Mouse (Mus musculus): Measurements from ENCODE around the gene Naxe.

The Naxe gene

DNA sequence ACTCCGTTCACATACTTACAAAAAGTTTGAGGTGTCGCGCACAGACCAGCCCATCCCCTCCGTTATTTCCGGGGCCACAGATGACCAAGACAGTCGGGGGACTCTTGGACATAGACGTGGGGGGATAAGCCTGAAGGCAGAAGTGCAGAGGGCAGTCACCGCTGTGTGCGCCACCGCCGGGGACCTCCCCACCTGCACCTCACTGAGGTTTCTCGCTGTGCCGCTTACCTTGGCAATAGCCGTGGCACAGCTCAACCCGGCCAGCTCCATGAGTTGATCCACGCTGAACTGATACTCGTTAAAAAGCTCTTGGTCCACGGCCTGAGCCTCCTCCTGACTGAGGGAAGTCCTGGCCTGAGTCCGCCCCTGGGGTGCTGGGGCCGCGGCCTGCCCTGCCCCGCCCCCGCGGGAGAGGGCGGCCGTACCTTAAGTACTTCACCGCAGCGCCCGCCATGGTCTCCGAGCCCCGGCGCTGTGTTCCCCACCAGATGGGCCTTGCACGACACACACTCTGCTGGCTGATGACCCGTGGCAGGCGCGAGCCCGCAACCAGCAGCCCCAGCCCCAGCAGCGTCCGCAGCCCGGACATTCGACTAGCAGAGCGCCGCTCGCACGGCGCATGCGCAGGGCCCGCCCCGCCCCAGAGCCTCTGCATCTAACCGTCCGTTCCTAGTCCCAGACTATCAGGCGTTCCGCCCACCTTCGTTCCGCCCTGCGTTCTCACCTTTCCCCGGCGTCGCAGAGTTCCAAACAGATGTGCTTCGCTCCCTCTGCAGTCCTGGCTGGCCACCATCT is at the start of gene Naxe:
Naxe (minus strand) TSS at position 594 of the 795 bp plus-strand sequence.
- DNase-seq = peak; percentile 85 to 88

DNA sequence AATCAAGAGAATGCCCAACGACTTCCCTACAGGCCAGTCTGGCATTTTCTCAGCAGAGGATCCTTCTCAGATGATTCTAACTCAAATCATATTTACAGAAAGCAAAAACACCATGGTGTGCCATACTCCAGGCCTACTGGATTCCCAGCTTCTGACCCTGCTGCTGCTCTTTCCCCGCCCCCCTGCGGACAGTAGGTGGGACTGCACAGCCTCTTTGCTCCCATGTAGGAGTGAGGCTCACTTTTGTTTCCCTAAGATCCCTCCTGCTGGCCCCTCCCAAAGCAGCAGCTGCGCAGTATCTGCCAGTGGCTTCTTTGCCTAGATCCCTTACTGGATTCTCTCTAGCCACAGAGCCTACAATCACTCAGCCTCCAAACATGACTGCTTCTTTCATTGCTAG is 47.8 kb upstream of the Naxe start:
- DNase-seq = no peak

DNA sequence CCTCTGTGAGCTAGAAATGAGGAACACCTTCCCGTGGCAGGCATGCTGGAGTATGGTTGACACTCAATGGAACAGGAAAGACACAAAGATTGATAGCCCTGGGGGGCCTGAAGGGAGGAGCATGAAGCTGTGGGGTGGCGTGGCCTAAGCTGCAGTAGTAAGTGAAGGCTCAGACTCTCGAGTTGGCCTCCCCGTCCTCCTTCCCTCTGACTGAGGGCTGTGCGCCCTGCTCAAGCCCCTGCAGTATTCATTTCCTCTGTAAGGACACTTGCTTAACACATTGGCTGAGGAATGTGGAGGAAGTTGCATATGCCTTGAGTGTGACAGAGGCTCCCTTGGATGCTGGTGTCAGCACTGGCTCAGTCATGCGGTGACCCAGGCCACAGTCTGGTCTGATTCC is 44.3 kb upstream of the Naxe start:
- DNase-seq = no peak

DNA sequence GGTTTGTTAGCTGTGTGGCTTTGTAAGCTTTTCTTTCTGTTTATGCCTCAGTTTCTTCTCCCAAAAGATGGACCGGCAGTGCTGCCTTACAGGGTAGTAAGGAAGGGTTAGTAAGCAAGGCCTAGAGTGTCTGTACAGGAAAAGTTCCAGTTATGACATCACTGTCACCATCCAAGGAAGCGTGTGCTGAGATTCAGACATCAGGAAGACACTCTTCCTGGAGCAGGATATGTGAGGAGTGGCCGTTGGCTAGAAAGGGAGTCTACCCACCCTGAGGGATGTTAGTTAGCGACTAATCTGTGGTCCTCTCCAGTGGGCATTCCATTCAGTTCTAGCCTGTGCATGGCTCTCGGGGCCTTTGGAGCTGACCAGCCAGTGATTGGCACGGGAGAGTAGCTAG is 43.9 kb upstream of the Naxe start:
- DNase-seq = no peak

DNA sequence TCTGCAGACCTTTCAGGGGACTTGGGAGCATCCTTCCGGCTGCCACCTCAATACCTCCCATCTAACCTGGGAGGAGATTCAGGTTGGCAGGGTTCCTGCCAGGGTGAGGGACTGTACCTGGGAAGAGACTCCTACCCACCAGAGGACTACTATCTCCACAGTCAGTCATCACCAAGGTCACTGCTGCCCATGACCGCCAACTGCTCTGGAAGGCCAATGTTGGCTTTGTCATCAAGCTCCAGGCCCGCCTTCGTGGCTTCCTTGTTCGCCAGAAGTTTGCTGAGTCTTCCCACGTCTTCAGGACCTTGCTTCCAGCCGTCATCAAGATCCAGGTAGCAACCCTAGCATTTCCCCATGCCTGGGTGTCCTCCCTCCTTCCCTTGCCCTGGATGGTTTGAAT is 43.4 kb upstream of the Naxe start:
- DNase-seq = no peak

DNA sequence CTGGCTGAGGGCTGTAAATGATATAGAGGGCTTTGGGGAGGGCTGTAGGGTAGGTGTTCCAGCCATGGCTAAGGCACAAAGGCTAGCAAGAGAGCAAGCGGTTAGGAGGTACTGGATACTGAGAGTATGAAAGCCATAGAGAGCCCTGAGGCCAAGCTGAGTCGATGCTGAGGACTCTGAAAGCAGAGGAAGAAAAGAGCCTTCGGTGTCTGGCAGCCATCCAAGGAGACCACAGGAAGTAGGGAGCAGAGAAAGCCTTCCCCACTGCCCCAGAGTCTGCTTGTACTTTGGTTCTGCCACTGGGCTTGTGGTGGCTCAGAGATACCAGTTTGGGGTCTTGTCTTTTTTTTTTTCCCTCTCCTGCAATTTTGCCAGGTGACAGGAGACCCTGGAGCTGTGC is 42.0 kb upstream of the Naxe start:
- no peak for DNase-seq

DNA sequence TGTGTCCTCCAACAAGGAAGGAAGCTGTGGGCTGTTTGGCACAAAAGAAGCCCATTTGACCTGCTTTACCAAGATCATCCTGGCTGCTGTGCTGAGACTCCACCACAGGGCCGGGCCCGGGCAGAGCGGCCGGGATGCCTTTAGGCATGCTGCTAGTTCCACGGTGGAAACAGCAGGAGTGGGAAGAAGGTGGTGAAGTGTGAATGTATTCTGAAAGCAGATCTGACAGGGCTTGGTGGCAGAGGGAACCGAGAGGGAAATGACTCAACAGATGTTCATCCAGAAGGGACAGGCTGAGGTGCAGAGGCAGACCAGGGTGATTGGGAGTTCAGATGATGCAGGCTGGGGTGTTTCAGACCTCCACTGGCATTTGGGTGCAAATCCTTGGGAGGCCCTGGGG is 39.4 kb upstream of the Naxe start:
- DNase-seq = no peak

DNA sequence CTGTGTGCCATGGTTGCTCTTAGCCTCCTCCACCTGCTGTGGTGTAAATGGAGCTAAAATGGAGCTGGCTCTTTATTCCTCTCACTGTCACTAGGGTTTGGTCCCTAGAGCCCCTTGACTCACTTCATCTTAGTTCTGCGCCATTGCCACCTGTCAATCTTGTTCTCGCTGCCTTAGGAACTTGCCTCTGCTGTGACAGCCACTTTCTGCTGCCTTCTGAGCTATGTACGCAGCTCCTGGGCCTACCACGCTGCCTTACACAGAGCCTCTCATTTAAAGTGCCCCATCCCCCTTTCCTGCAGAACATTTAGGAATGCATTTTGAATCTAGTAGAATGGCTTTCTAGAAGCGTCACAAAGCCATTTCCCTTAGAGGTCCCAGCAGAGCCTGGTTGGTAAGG is 35.8 kb upstream of the Naxe start:
- DNase-seq = no peak

DNA sequence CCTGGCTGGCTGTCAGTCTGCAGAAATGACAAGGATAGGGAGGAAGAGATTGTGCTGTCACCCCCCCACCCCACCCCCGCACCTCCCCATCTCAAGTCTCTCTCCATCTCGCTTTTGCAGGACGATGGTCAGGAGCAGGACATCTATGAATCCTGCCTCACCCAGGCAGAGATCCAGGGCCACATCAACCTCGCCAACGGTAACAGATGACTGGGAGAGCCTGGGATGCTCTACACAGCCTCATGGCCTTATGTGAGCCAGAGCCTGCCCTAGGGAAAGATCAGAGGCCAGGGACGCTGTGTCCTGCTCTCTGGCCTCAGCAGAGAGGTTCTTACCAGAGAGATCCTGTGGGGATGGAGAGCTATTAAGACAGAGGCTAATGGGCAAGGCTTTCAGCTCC is 32.3 kb upstream of the Naxe start:
- DNase-seq = no peak

DNA sequence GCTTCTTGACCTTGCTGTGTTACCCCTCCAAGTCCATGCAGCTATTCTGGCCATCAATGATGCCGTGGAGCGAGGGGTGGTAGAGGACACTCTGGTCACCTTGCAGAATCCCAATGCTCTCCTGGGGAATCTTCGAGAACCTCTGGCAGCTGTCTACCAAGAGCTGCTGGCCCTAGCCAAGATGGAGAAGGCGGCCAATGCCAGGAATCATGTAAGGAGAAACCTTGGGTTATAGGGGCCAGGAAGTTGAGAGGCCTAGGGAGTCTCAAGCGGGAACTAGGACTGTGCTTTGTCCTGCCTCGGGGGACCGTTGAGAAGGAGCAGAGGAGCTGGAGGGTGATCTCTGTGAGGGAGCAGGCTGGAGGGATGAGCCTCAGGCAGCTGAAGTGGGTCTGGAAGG is 31.8 kb upstream of the Naxe start:
- no peak for DNase-seq

DNA sequence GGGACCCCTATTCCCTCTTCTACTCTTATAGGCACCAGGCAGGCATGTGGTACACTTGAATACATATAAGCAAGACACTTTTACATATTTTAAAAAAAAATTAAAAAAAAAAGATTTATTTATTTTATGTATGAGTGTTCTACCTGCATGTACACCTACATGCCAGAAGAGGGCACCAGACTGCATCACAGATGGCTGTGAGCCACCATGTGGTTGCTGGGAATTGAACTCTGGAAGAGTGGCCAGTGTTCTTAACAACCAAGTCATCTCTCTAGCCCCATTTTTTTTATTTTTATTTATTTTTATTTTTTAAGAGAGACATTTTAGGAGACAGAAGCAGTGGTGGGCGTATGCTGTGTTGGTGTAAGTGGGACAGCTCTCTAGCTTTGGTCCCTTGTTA is 29.4 kb upstream of the Naxe start:
- peak; percentile 21 to 36 for DNase-seq

DNA sequence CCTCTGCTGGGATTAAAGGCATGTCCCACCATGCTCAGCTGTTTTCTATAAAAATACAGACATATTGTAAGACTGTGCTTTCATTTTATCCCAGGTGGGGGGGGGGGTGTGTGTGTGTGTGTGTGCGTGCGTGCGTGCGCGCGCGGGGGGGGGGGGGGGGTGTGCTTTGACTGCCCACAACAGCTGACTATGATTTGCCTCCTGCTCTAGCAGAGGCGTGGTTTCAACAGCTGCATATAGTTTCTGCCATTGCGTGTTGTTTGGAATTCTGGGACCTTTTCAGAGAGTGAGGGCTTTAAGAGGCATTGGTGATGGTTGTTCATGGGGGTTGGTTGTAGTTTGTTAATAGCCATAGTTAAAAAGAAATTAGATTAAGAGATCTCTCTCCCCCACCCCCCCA is 27.2 kb upstream of the Naxe start:
- no peak for DNase-seq

DNA sequence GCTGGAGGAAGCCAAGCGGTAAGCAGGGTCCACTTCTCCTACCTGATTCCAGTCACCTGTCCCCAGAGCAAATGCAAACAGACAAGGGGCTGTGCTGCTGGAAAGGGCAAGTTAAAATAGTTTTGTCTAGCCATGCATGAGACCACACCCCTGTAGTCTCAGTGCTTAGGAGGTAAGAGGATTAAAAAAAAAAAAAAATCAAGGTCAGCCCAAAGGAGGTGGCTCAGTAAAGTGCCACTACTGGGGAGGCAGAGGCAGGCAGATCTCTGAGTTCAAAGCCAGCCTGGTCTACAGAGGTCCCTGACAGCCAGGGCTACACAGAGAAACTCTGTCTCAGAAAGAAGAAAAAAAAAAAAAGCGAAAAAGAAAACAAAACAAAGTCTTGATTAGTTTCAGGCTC is 25.7 kb upstream of the Naxe start:
- DNase-seq = no peak

DNA sequence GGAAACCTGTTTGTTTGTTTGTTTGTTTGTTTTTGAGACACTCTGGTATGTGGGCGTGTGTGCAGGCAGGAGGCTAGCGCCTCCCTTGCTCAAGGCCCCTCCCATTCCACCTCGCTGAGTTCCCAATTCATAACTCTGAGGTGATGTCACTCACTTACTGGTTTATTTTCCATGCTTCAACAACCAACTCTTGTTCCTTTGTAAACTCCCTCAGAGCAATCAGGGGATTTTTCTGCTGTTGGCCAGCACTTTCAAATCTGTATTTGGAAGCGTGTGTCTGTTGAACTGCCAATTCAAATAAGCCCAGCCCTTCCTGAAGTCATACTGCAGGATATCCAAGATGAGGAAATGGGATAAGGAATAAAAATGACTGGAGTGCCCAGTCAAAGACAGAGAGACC is 24.4 kb upstream of the Naxe start:
- peak; percentile 58 to 65 for DNase-seq

DNA sequence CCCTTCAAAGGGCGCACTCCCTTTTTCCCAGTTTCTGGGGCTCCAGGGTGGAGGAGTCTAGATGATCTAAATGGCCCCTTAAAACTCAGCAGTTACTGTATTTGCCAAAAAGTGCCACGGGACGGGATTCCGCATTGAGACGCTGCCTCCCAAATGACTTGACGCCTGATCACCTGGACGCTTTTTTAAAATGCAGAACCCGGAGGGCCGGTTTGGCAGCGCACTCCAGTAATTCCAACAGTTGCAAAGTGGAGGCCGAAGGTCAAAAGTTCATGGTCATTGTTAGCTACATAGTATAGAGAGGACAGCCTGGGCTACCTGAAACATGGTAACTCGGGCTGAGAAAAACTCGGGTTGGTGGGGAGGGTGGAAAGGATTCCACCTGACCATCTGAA is 23.9 kb upstream of the Naxe start:
- DNase-seq = peak in 1 of 2 experiments; percentile 21

DNA sequence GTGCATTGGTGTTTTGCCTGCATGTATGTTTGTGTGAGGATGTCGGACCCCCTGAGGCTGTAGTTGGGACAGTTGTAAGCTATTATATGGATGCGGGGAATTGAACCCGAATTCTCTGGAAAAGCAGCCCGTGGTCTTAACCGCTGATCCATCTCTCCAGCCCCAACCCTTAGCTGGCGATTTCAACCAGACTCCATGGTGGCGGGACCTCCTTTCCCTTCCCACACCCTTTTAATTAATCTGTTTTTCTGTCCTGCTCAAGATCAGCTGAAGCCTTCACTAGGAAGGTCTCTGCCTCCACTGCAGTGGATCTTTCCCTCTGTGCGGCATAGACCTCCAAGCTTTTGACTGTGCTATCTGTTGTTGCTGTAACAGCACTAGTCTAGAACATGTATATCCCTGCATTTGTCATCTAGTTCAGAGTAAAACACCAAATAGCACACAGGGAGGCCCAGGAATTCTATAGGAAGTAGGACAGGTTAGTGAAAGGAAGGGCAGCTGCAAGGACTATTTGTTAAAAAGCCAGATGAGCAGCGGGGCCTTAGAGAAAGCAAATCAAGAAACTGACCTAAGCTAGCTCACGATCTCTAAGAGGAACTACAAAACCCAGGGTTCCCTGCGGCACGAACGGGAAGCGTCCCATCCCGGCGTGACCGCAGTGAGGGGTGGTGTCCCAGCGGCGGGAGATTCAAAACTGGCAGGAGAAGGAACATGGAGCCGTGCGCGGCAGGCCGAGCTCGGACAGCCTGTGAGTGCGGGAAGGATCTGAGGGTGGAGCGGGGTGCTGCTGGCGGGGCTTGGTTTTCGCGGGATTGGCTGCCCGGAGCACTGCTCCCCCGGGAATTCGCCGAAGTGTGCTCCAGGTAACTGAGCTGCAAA is 23.3 kb upstream of the Naxe start, which contains the start of gene Iqgap3:
Iqgap3 (plus strand) TSS at position 627 of the 879 bp plus-strand sequence.
- DNase-seq = peak; percentile 90 to 93

DNA sequence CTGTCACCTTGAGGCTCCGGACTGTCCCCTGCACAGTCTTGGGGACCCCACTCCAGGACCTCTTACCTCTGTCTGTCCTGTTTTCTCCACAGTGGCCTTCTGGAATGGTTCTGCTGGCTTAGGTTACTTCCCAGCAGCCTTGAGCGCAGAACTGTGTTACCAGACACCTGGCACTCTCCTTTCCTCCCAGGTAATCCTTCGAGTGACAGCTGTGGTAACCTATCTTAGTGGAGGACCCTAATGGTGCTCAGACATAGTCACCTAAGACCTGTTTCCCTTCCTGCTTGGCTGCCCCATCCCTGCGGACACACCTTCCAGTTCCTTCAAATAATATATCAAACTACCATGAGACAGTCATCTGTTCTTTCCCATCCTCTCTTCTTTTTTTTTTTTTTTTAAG is 19.9 kb upstream of the Naxe start, which contains the start of gene Ttc24:
Ttc24 (minus strand) TSS at position 101 of the 400 bp plus-strand sequence.
- DNase-seq = no peak

DNA sequence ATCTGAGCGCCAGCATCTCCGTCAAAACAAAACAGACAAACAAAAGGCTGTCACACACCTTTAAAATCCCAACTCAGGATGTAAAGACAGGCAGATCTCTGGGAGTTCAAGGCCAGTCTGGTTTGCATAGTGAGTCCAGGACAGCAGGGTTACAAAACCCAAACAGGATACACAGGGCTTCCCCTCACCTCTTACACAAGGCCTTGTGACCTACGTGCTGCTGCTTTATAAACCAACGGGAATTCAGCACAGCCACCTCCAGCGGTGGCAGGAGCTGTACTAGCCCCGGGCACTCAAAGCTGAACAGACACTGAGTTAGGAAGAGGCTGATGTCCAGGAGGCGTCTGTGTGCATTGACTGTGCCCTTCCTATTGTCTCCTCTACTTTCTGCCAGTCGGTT is 19.1 kb upstream of the Naxe start:
- no peak for DNase-seq

DNA sequence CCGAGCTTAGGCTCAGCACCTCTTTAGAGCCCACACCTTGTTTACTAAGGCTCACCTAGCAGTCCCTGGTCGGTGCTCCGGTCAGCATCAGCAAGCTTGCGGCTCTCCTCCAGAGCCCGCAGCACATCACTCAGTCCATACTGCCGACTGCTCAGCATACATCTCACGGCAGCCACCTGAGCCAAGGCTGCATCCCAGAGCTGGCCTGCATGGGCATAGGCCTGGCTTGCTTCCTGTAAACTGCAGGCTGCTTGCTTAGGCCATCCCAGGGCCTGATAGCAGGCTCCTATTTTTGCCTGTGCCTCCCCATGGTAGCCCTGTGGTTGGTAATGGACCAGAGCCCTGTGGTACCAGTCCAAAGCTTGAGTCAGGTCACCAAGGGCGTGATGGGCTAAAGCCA is 16.5 kb upstream of the Naxe start:
- DNase-seq = no peak

DNA sequence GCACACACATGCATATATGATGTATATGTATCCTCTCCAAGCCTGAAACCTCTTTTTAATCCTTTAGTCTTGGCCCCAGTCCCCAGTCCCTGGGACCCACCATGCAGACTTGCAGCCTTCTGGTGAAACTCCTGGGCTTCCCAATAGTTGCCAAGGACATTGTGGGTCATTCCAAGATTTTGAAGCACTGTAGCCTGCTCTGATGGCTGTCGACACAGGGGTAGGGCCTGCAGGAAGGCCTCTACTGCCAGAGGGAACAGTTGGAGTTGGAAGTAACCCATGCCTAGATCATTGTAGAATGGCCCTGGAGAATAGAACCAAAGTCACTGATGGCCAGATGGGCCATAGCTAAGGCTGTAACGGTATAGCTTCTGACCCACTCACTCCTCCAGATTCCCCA is 16.1 kb upstream of the Naxe start:
- DNase-seq = no peak

DNA sequence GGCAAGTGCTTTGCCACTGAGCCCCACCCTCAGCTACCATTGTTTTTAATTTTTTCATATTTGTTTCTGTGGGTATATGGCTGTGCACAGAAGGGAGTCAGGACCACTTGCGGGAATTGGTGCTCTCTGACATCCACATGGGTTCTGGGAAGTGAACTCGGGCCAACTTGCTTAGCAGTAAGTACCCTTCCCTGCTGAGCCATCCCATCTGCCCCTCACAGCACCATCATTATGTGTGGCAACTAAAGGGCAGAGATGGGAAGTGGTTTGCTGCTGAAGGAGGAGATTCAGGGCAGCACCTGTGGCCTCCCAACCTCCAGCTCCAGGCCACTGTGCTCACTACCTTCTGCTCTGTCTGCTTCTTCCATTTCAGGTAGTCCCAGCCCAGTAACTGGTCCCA is 15.3 kb upstream of the Naxe start:
- DNase-seq = no peak

DNA sequence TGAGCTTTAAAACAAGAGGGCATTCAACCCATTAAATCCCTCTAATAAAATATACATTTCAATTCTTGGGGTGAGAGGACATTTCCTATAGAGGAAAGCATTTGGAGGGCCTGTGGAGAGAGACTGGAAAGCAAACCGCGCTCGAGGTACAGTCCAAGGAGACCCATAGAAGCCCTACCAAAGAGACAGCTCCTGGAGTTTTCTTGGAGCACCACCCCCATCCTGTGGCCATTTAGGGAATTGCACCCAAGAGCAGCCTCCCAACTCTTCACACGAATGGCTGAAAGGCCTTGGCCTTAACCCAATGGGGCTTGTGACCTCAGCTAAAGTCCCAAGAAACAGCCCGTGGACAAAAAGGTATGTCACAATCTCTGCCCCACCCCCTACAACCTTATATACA is 13.5 kb upstream of the Naxe start:
- DNase-seq = peak; percentile 84 to 87

DNA sequence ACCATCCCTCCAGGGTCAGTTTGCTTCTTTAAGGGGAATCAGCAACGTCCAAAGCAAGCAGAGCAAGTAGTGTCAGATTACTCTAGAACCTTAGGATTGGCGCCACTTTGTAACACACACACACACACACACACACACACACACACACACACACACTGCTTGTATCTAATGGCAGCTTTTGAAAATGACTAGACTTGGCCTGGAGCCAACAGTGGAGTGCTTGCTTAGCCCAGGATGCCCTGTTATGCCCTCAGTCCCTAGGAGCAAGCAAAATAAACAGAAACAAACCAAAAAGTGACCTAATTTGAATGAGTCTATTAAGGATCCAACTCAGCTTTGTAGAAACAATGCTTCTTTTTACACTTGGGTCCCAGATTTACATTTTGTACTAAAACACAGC is 10.1 kb upstream of the Naxe start:
- peak; percentile 76 to 84 for DNase-seq

DNA sequence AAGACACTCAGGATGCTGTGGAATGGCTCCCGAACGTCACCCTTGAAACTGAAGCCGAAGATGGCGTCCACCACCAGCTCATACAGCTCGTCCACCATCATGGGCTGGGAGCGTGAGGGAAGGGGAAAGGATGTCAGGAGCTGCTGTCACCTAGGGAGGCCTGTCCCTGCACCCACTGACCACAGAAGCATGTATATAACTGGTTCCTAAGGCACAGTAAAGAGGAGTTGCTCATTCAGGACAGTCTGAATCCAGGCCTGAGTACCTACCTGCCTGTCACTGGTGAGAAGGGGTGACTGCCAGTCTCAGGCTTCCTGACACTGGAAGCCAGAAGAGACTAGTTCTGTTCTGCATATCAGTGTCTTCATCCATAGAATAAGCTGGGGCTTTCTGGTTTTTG is 1.3 kb downstream of the Naxe start:
- no peak for DNase-seq
